Mouse (Mus musculus) kidney, postnatal 10 days (tissue): ENCODE measurements around the gene Kif6.

Experiments used
- DNase-seq: peaks from one replicate; pipeline ENCODE4 v3.0.0; 2021; ENCODE audit warnings: mixed read lengths

Gene Kif6

DNA sequence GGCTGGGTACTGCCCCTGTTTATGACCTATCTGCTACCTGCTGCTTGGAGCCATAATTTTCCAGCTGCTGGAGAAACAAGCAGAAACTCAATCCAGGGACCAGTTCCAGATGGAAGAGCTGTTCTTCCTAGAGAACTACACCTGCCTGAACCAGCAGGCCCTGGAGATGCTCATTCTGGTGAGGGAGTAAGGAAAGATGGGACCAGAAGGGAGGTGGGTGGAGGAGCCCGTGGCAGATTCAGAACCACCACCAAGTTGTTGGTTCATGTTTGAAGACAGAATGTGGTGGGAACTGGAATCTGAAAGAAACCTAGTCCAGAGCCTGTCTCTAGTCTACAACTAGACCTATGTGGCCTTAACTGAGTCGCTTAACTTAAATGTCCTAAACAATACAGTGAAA is 312.7 kb downstream of the Kif6 start:
- no peak for DNase-seq

DNA sequence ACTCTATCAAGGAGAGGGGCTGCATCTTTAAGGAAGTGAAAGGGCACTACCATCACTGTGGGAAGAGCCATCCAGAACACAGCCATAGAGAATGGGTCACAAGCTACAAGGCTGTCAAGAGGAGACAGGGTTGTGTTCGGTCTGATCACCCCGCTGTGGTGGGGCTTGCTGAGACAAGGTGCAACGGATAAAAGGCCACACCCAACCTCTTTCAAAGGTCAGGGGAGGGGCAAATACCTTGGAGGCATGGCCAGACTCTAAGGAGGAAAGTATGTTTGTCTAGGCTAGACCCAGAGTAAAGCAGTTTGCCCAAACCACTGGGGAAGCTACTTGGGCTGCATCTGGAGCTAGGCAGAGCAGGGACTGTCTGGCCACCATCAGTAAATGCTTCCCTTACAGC is 318.9 kb downstream of the Kif6 start:
- DNase-seq = no peak

DNA sequence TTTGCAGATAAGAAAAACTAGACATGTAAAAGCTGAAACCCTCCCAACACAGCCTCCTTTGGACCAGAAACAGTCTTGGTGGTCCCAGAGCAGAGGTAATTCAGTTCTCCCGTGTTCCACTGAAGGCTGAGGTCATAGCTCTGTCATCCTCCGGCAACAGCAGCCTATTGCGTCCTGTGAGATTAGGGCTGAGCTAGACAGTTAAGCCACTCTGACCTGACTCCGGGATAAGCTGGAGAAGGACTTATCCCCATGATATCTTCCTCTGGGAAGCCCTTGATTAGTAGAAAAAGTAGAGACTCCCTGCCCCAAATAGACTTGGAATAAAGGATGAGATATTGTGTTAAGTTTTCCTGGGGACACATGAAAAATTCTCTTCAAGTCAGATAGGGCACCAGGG is 319.6 kb downstream of the Kif6 start:
- no peak for DNase-seq

DNA sequence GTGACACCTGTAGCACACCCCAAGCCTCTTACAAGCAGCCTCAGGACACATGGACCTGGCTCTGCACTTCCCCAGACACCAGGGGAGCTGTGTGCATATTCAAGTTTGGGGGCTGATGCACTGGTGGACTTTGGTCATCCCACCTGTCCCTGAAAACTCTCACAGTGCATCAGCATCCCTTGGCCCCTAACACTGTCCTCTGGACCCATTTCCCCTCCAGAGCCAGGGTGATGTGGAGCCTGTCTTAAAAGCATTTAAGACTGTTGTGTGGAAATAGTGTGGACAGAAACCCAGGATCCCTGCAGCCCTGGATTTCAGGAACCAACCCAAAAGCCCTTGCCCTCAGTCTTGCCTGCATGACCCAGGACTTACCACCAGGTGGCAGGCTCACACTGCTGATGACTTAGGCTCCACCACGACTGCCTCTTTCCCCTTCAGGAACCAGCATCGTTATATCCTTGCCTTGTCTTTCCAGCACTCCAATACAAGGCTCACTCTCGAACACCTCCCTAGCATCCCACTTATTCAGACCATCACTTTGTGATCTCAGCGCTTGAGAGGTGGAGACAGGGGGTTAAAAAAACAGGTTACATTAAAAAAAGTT is 320.8 kb downstream of the Kif6 start:
- DNase-seq = peak; percentile 87

DNA sequence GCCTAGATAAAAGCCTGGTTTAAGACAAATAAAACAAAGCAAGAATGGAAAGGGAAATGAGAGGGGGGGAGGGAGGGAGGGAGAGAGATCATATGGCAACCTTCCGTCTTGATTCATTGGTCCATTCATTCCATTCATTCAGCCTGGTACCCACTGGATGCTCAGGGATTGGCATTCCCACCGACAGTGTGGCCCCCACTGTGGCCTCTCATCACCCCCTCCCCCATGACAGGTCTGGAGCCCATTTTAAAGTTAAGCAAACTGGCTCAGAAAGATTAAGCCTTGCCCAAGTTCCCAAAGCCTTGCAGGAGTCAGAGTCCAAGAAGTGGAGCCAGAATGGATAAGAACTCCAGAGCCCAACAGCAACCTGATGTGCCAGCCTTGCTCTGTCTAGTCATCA is 321.3 kb downstream of the Kif6 start:
- no peak for DNase-seq

DNA sequence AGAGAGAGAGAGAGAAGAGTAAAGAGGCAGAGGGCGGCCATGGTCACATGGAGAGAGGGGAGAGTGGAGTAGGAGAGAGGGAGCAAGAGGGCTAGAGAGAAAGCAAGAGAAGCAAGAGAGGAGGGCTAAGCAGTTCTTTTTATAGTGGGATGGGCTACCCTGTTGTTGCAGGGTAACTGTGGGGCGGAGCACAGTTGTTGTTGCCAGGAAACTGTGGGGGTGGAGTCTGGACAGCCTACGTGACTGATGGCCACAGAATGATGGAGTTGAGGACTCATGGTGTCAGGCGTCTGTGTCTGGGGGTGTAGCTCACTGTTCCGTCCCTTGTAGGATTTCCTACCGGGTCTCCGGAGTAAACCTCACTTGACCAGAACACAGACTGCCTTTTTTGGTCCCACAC is 324.2 kb downstream of the Kif6 start:
- no peak for DNase-seq

DNA sequence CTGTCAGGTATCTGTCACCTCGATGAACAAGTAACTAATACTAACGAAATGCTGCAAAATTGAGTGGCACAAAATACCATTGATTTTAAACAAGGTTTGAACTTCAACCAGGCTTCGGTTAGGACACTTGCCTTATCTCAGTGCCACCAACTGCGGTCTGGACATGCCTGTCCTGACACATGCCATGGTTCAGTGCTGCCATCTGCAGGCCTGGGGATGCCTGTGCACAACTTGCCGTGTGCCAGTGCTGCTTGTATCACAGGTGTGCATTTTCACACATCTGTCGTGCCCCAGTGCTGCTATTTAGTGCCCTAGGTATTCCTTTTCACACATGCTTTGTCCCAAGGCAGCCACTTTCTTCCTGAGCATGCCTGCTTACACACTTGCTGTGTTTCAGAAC is 327.7 kb downstream of the Kif6 start:
- DNase-seq = peak; percentile 17

DNA sequence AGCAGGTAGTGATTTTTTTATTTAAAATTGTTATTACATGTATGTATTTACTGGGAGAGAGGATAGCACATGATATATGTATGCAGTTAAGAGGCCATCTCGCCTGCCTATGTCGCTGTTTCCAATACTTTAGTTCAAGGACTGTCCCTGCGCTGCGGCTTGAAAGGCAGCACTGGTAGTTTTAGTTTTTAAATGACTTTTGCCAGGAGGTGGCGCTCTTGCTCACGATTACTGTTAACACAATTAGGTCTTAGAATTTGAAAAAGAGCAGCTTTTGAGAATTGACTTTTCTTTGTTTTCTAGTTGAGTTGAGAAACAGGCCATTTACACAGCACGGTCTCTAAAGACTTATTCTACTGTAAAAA is 336.5 kb downstream of the Kif6 start:
- peak; percentile 89 for DNase-seq

DNA sequence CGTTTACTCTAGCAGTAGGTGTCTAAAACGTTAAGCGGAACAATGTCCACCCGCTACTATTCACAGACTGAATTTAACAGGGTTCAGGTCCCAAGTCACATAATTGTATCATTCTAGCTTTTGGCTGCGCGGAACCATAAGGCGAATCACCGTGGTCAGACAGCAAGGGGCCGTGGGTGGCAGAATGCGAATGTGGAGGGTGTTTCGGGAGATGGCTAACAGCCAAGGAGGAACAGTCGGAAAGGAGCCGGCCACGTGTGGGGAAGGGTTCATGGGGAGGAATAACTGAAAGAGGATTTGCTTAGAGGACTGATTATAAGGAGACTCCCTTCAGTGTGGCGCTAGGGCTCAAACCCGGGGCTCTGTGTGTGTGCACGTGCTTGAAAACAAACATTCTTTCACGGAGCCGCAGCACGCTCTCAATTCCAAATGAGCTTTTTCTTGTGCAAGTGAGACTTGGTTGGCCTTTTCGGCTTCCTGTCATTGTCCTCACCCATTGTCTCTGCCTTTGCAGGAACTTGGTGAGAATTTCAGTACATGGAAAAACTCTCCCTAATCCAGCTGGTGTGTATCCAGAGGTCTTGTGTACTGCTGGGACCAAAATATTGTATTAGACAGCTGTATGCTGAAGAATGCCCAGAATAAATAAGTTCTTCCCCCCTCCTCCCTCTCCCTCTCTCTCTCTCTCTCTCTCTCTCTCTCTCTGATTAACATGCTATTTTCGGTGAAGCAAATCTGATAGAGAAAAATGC is 337.1 kb downstream of the Kif6 start:
- peak; percentile 51 for DNase-seq

DNA sequence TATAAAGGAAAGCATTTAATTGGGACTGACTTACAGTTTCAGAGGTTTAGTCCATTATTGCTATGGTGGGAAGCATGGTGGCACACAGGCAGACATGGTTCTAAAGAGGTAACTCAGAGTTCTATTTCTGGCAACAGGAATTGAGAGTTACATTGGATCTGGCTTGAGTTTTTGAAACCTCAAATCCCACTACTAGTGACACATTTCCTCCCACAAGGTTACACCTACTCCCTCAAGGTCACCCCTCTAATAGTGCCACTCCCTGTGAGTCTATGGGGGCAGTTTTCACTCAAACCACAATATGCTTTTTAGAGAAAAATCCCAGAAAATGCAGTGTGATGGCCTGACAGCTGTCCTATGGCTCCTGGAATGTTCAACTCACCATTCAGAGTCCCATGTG is 344.1 kb downstream of the Kif6 start:
- no peak for DNase-seq
